Mouse (Mus musculus) E14TG2a.4 (cell line): ENCODE results near the gene Uap1.

Experiments used
- CTCF ChIP-seq: conservative IDR thresholded peaks from 2 replicates; pipeline ENCODE4 v1.5.1; 2014; ENCODE audit warnings: low read length
- POU5F1 ChIP-seq: IDR thresholded peaks from 2 replicates; pipeline ENCODE4 v1.6.1; 2014; ENCODE audit warnings: low read length, borderline replicate concordance

- TF ChIP-seq CTCF (peak; percentile 32), POU5F1 (no peak)
Observed at GRCm38 (mm10) chr1:170218091-170218884, 43.5 kb upstream of the Uap1 start.
